Mouse (Mus musculus): ENCODE measurements at regions not wholly inside any gene's neighbourhood (a gene's known extent, or its start where the extent isn't known, plus 50 kb on each side); places are given as distances from the start of the nearest gene placed in this dataset.
"Not testable (repeated sequence)": the region's sequence is repeated elsewhere in the genome, so short reads cannot be mapped to it uniquely, and the experiment has no call there.

- ChIA-PET POLR2A (no interaction called here), CTCF (no interaction called here)
These were observed 706.4 kb upstream of the Rag2 start for GRCm38 (mm10) chr2:100918122-100918521.

- POLR2A ChIA-PET: no interaction called here
- CTCF ChIA-PET: no interaction called here
These were observed 704.8 kb upstream of the Rag2 start for GRCm38 (mm10) chr2:100919537-100920212.

DNA sequence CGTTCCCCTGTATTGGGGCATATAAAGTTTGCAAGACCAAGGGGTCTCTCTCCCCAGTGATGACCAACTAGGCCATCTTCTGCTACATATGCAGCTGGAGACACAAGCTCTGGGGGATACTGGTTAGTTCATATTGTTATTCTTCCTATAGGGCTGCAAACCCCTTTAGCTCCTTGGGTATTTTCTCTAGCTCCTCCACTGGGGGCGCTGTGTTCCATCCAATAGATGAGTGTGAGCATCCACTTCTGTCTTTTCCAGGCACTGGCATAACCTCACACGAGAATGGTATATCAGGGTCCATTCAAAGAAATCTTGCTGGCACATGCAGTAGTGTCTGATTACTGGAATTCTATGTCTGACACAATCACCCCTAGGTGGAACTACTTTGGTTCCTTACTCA is 675.9 kb upstream of the Rag2 start:
- POLR2A ChIA-PET: not testable (repeated sequence)
- CTCF ChIA-PET: interaction anchor here in 3 of 4 experiments (0.6 to 1.5 kb wide), 8 partner anchors 10 to 526 kb away, joined by 3 to 10 read pairs (median 4); no protein-coding TSS in a partner anchor

GRCm38 (mm10) chr2:100959412-100959811 is 665.1 kb upstream of the Rag2 start:
- POLR2A ChIA-PET: no interaction called here

DNA sequence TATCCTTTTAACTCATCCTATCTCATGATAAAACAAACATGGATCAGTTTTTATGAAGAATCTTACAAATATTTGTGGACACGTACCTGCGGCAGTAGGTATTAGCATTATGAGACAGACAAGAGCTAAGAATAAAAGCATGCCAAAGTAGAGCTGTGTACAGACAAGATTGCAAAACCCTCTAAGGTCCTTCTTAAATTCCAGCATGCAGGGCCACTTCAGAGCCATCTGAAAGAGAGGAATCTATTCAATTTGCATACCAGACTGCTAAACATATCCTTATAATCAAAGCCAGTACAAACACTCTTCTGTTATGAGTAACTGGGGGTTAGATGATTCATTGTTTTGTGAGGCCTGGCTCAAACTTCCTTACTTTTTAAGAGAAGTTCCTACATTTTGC is 659.9 kb upstream of the Rag2 start:
- POLR2A ChIA-PET: no interaction called here
- CTCF ChIA-PET: no interaction called here

More at GRCm38 (mm10) chr2:100959412-100959811, 665.1 kb upstream of the Rag2 start:
- CTCF ChIA-PET: no interaction called here

DNA sequence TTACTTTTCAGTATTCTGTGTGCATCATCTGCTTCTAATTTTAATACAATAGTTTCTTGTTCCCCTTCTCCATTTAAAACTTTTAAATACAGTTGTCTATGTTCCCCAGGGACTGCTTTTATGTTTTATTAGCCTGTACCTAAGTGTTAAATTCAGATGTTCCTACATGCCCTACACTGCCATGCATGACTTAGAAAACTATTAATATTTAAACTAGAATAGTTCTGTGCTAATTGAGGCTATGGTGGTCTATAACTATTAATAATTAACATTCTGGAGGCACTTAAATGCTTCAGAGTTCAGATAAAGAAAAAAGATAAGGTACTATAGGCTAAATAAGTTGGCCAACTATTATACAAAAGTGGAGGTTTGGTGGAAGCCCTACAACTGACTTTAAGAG is 647.3 kb upstream of the Rag2 start:
- POLR2A ChIA-PET: no interaction called here

GRCm38 (mm10) chr2:100982362-100982761 is 642.2 kb upstream of the Rag2 start:
- CTCF ChIA-PET: no interaction called here

More for the DNA sequence above, 647.3 kb upstream of the Rag2 start:
- CTCF ChIA-PET: no interaction called here

GRCm38 (mm10) chr2:101015353-101015752 is 609.2 kb upstream of the Rag2 start:
- POLR2A ChIA-PET: no interaction called here
- CTCF ChIA-PET: no interaction called here

More at GRCm38 (mm10) chr2:100982362-100982761, 642.2 kb upstream of the Rag2 start:
- POLR2A ChIA-PET: no interaction called here

DNA sequence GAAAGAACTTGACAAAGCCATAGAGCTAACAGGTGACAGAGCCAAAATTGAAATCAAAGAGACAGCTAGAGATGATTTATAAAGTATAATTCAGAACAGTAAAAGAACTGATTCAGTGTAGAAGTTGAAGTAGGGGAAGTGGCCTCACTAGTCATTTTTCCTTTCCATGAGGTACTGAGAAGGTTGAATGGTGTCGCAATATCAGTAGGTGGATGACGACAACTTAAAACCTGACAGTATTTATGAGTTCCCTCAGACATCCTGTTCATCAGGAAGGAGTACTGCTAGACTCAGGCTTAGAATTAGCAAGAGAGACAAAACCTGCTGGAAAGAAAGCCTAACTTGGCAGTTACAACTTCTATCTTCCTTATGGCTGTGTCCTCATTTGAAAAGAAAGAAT is 605.1 kb upstream of the Rag2 start:
- CTCF ChIA-PET: no interaction called here
- POLR2A ChIA-PET: no interaction called here

GRCm38 (mm10) chr2:101021515-101021914 is 603.0 kb upstream of the Rag2 start:
- POLR2A ChIA-PET: no interaction called here

DNA sequence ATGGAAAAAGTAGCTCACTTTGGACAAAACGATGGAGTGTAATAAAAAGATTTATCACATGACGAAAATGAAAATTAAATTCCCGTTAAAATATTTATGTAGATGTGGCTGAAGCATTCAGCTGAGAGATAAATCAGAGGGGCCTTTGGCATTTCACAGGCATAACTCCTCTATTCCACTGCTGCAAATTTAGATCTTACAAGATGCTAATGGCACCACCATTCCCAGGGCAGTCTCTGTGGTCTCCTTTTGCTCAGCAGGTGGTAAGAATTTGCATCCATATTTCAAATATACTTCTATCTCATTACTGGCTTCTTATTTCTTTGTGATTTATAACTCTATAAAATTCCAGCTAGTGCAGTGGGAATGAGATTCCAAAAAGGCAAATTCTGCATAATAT is 581.5 kb upstream of the Rag2 start:
- POLR2A ChIA-PET: no interaction called here
- CTCF ChIA-PET: no interaction called here

More at GRCm38 (mm10) chr2:101021515-101021914, 603.0 kb upstream of the Rag2 start:
- CTCF ChIA-PET: interaction anchor here in 1 of 4 experiments (1.5 kb wide), 1 partner anchor 73 kb away, joined by 4 read pairs; no protein-coding TSS in a partner anchor

- ChIA-PET CTCF (no interaction called here), POLR2A (no interaction called here)
These were observed 561.6 kb upstream of the Rag2 start for GRCm38 (mm10) chr2:101062939-101063338.

GRCm38 (mm10) chr2:101074990-101075389 is 549.5 kb upstream of the Rag2 start:
- POLR2A ChIA-PET: no interaction called here
- CTCF ChIA-PET: no interaction called here

GRCm38 (mm10) chr2:101080231-101080630 is 544.3 kb upstream of the Rag2 start:
- POLR2A ChIA-PET: interaction anchor here in 1 of 4 experiments (0.5 kb wide), 1 partner anchor 46 kb away, joined by 3 read pairs; no protein-coding TSS in a partner anchor
- CTCF ChIA-PET: no interaction called here

DNA sequence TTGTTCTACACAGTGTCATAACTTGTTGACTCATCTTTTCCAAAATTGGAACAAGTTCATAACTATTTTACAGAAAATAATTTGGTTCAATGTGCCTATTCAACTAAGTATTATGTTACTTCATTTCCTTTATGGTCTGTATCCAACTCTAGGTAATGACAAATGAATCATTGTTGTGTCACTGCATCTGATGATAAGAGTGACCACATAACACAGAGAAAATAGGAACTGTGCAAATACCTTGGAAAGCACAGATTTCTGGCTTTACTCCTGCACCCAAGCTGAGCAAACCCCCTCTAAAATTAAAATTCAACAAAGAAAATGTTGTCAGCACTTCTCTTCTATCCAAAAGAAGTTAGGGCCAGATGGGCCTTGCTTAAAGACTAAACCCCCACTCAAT is 540.7 kb upstream of the Rag2 start:
- ChIA-PET POLR2A (no interaction called here), CTCF (no interaction called here)

- POLR2A ChIA-PET: no interaction called here
- CTCF ChIA-PET: no interaction called here
These were observed 539.9 kb upstream of the Rag2 start for GRCm38 (mm10) chr2:101084648-101085047.

DNA sequence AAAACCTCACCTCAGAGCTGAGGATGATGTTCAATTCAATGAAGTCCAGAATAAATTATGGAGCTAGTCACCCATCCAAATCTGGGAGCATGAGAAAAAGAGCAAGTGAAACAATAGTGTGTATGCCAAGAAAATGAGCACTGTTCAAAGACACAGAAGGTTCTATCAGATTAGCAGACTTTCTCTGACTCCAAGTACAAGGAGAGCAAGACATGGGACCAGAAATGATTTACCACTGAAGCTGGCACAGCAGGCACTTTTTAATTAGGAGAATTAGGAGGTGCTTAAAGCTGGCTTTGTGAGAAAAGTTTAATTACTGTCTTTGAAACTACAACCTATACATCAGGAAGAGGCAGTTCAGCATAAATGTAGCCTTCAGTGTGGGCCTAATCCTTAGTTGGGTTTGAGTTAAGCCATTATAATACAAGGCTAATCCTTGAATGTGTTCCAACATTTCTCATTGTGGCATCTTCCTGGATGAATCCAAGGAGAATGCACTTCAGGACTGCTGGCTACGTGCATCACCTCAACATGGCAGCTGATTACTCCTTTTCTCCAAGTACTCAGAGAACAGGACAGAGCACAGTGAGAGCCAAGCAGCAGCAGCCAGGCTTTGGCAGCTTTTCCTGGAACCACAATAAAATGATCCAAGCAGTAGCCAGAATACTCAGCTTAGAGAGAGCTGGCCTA is 517.2 kb upstream of the Rag2 start:
- ChIA-PET CTCF (no interaction called here), POLR2A (no interaction called here)

DNA sequence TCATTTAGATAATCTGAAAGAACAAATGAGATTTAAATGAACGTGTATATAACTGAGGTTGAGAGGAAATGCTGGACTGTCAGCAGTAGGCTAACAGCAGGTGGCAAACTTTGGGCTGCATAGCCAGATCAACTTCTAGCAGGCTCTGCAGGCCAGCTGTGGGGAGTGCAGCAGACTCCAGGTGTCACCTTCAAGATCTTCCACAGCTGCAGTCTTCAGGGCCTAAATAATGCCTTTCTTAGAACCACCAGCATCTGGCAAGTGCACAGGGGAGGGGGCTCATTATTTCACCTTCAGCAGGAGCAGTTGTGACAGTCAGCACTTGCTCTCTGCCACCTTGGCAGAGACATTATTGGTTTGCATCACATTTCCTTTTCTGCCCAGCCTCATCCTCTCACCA is 487.7 kb upstream of the Rag2 start:
- POLR2A ChIA-PET: no interaction called here
- CTCF ChIA-PET: no interaction called here

DNA sequence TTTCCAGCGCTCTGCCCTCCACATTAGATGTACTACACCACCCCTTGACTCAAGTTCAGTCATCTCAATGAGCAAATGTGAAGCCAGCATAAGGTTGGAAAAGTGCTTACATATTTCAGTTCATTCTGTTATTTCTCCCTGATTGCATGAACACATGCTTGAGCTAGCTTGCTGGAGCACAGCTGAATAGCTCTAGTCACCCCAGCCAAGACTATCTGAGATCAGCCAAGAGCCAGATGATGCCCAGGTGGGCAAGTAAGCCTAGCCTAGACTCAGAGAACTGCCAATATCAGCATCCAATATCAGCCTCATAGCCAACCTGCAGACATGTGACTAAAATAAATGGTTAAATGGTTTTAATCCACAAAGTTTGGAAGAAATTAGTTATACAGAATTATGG is 484.6 kb upstream of the Rag2 start:
- ChIA-PET POLR2A (no interaction called here), CTCF (no interaction called here)

DNA sequence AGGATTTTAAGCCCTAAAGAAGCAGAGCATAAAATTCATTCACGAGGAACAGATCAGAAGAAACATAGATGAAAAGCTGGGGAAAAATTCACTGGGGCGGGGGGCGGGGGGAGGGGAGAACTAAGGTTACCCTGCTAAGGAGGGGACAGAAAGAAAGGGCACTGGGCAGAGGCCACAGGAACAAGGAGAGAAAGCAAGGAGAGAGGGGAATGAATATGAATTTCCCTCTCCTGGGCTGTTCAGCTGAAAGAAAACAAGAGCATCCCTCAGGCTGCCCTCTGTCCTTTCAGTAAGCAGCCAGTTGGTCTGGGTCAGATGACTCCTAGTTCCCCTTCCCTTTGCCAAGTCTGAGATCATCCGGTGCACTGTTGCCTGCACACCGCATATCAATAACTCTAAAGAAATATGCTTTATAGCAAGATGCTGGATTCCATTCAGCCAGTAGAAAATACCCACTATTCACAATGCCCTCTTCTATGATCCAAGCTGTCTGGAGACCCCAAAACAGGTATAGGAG is 467.7 kb upstream of the Rag2 start:
- POLR2A ChIA-PET: no interaction called here
- CTCF ChIA-PET: no interaction called here

DNA sequence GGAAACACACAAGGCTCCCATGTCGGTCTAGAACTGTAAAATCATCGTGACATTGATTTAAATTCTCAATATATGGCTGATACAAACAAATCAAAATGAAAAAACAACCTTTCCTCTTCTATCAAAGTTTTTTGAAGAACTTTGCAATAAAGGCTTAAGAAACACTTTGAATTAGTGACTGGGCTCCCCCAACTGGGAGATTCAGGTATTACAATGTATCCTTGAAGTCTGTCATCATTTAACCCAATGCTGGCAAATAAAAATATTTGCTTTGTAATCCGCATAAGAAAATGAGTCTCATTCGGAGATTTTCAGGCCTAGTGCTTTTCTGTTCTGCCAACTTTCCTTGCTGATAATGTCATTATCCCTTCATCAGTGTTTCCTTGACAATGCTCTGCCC is 465.2 kb upstream of the Rag2 start:
- CTCF ChIA-PET: interaction anchor here in 1 of 4 experiments (0.6 kb wide), 1 partner anchor 12 kb away, joined by 3 read pairs; no protein-coding TSS in a partner anchor
- POLR2A ChIA-PET: no interaction called here

All from embryonic stem cell, embryonic (primary cell).